Mouse (Mus musculus): ENCODE data around the gene Aip.

DNA sequence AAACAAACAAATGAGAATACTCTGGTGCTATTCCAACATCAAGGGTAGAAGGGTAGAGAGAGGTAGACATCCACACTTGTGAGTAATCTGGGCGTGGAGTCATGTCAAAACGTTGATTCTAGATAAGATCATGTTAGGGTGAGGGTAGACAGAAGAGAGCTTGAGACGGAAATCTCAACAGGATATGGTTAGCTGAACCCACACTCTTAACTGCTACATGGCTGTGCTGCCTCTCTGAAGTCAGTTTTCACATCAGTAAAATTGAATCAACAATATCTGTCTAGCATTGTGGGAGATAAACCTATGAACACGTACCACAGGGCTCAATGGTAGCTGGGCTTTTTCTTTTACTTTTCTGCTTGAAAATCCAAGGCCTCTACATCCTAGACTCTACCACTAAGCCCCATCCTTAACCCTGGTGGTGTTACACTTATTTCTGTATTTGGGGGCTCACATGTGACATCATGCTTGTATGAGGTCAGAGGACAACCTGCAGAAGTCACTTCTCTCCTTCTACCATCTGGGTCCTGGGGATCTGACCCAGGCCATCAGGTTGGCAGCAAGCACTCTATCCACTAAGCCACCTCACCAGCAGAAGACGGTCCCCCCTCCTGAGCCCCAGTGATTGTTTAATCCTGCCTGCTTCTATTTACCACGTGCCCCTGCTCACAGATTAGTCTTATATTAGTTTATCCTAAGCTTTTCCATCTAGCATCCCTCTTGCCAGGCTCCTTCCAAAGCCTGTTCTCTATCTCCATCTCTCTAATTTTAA, 5.8 kb downstream of the Aip start:
- TF ChIP-seq CTCF (IDR thresholded peaks at IDR 0.05; ENCODE audit: low read depth, low read length) = no peak
- no peak for TF ChIP-seq GATA2 (IDR thresholded peaks at IDR 0.05; ENCODE audit: borderline replicate concordance, low read depth, low read length)
